12 mouse cellular contexts compared by ENCODE assay signal in the genomic region with DNA sequence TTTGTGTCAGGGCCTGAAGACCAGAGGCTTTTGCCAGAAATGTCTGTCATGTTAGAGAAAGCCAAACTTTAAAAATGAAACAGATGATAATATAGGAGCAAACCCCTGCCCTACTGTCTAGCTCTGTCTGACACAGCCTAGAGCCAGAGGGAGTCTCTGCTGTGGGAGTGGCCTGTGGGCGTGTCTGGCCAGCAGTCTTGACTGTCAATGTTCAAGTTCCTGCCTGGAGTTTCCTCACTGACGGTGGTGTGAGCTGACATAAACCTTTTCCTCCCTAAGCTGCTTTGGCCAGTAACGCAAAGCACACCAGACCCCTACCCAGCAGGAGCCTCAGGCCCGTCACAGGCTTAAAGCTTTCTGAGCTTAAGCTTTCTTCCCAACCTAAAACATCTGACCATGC. TPM values are rescaled to one million over a fixed set of nuclear protein-coding genes. Genes with fewer than 3 reads are reported as not detected.
DNase-seq lines count a peak whose midpoint lies in the region; ATAC-seq lines count a peak whose summit lies in the region.
"Had no signal": no experiment of that assay in that cellular context is flagged by ENCODE, and none has a peak within 500 bp of the region (broad histone marks: within the 10 kb centered on the region; RNA-seq: fewer than 3 reads in every experiment).

No protein-coding gene starts in this region.

- H3K27ac ChIP-seq in forebrain, embryonic 15.5 days (replicated peaks) = no peak overlapping the region
- H3K27ac ChIP-seq: hindbrain, postnatal 0 days had no signal

- ATAC-seq in forebrain, embryonic 15.5 days (replicated peaks) = no peak
- ATAC-seq: CD4-positive, CD25-positive, alpha-beta regulatory T cell, adult 4 months; hindbrain, postnatal 0 days had no signal

- H3K27me3 ChIP-seq in forebrain, embryonic 15.5 days = no peaks in the 10 kb centered on the region

- WGBS in forebrain, embryonic 15.5 days = 64% methylated on average over 4 of the region's 4 CpGs

- H3K4me2 ChIP-seq in forebrain, embryonic 15.5 days (replicated peaks) = no peak overlapping the region

- H3K36me3 ChIP-seq in forebrain, embryonic 15.5 days = peaks cover 55% of the 10 kb centered on the region

- H3K9ac ChIP-seq in forebrain, embryonic 15.5 days (replicated peaks) = no peak overlapping the region

- peaks cover 4% of the 10 kb centered on the region; the same call in 1 of the 2 replicates for H3K4me1 ChIP-seq in forebrain, embryonic 15.5 days

- peak; percentile 29 for DNase-seq in gastrocnemius, postnatal 10 days
- DNase-seq in gastrocnemius, adult 8-10 months (ENCODE audit: low spot score in 2 of 2) = no peak
- DNase-seq in adipocyte (ENCODE audit: low spot score) = peak; percentile 79
- peak; percentile 50 for DNase-seq in heart, postnatal 4 days
- peak; percentile 60 for DNase-seq in lung, postnatal 14 days
- no peak for DNase-seq in urinary bladder, postnatal 10 days (ENCODE audit: low spot score)
- no peak for DNase-seq in thymus, postnatal 25 days
- DNase-seq: cerebellum, adult 9-11 months; midbrain, embryonic 14.5 days had no signal

- H3K9me3 ChIP-seq in forebrain, embryonic 15.5 days = no peaks in the 10 kb centered on the region

- no peak overlapping the region for H3K4me3 ChIP-seq in forebrain, embryonic 15.5 days

RNA-seq across cellular contexts. Expression of a gene that starts 16.2 kb away (rescaled TPM):
- total RNA-seq in gastrocnemius, postnatal 10 days (2021) = 10 to 100 TPM; 16.8 to 21.0 TPM
- 10 to 100 TPM; 10.1 to 13.6 (median 12.1) TPM for total RNA-seq in gastrocnemius, adult 8-10 months (2022)
- total RNA-seq in heart, postnatal 4 days (2021) = 10 to 100 TPM; 19.8 to 22.2 TPM
- 31.4 and 35.8 TPM in 2 replicates for polyA plus RNA-seq in forebrain, embryonic 15.5 days (2015; fragmentation: Nextera tagmentation; extraction: Ambion mirVana)

RNA-seq across cellular contexts. Expression of a gene that starts 21.0 kb away (rescaled TPM):
- 10 to 100 TPM; 10.4 to 13.6 TPM for total RNA-seq in gastrocnemius, postnatal 10 days (2021)
- total RNA-seq in gastrocnemius, adult 8-10 months (2022) = 1 to 10 TPM; 3.5 to 4.5 (median 3.9) TPM
- total RNA-seq in heart, postnatal 4 days (2021) = 10 to 100 TPM; 22.1 to 27.5 TPM
- polyA plus RNA-seq in forebrain, embryonic 15.5 days (2015; fragmentation: Nextera tagmentation; extraction: Ambion mirVana) = 7.1 and 8.5 TPM in 2 replicates

Comparison
In these comparisons a context has a peak if more than half of its experiments do, and no peak if none do; other contexts are left out.
1. DNase-seq: peak in gastrocnemius, postnatal 10 days (single experiment), adipocyte (single experiment), heart, postnatal 4 days (single experiment) and lung, postnatal 14 days (single experiment); none in gastrocnemius, adult 8-10 months (0 of 2), urinary bladder, postnatal 10 days (single experiment) and thymus, postnatal 25 days (single experiment).